Mouse (Mus musculus) liver, adult 2 months (tissue): ENCODE measurements around the gene Klhl29. TPM values are rescaled to one million over a fixed set of nuclear protein-coding genes. Genes with fewer than 3 reads are reported as not detected.

ENCODE experiments used
- DNase-seq: peaks from one replicate; pipeline ENCODE4 v3.0.0-alpha.2; 2011; ENCODE audit warnings: low read depth, low spot score; ENCODE audit errors: extremely low read depth
- H3K27ac ChIP-seq: fragments of 200-500 bp; replicated peaks from 2 replicates; pipeline ENCODE4 v1.5.1; 2012; ENCODE audit warnings: low read depth, mild to moderate bottlenecking, control low read depth, inconsistent platforms, low read length; ENCODE audit not compliant: insufficient read depth
- H3K27me3 ChIP-seq: fragments of 200-500 bp; 2 replicates; pipeline ENCODE4 v1.6.1; 2012; ENCODE audit warnings: mild to moderate bottlenecking, moderate library complexity, low read length, inconsistent platforms; ENCODE audit not compliant: control insufficient read depth, insufficient read depth
- H3K36me3 ChIP-seq: fragments of 200-500 bp; 2 replicates; pipeline ENCODE4 v1.6.1; 2012; ENCODE audit warnings: low read length, inconsistent platforms; ENCODE audit not compliant: control insufficient read depth, insufficient read depth
- H3K4me1 ChIP-seq: fragments of 200-500 bp; 2 replicates; pipeline ENCODE4 v1.6.1; 2011; ENCODE audit warnings: low read length; ENCODE audit not compliant: control insufficient read depth, insufficient read depth
- H3K4me3 ChIP-seq: fragments of 200-500 bp; 2 replicates; pipeline ENCODE4 v1.5.1; 2011; ENCODE audit warnings: low read depth, mild to moderate bottlenecking, control low read depth, low read length, moderate library complexity; ENCODE audit not compliant: insufficient read depth
- H3K79me2 ChIP-seq: fragments of 200-500 bp; 2 replicates; pipeline ENCODE4 v1.6.1; 2012; ENCODE audit warnings: inconsistent platforms, mild to moderate bottlenecking, low read length, moderate library complexity; ENCODE audit not compliant: control insufficient read depth, insufficient read depth
- H3K9ac ChIP-seq: fragments of 200-500 bp; 2 replicates; pipeline ENCODE4 v1.6.1; 2012; ENCODE audit warnings: low read depth, mild to moderate bottlenecking, control low read depth, inconsistent platforms, low read length
- CTCF ChIP-seq: fragments of 200-500 bp; IDR thresholded peaks from 2 replicates; pipeline ENCODE4 v1.5.1; 2011; ENCODE audit warnings: low read depth, low read length, control low read depth
- POLR2A ChIP-seq: fragments of 200-500 bp; IDR thresholded peaks from 2 replicates; pipeline ENCODE4 v1.6.1; 2011; ENCODE audit warnings: low read length, control low read depth; ENCODE audit not compliant: insufficient read depth; ENCODE audit errors: extremely low read depth
- WGBS: fragments of 180-500 bp; shearing (Covaris S2); methylation state at CpG from one replicate; pipeline ENCODE4 v1.1.7; 2018; 5-methylcytosine and 5-hydroxymethylcytosine counted together
- polyA plus RNA-seq: library from polyadenylated mRNA; depleted of rRNA; stranded (reverse); fragments of >200 nt; gene quantifications from 2 replicates; pipeline ENCODE4 v1.2.3, GENCODE M21; 2012
- total RNA-seq: library from RNA; depleted of rRNA; stranded (reverse); fragments of >200 nt; gene quantifications from 2 replicates; pipeline ENCODE4 v1.2.3, GENCODE M21; 2014

Klhl29 gene
- total and polyA plus RNA-seq, 2 experiments: under 0.01 to 0.10 TPM

GRCm38 (mm10) chr12:5186645-5187044 lies 188.8 kb downstream of the Klhl29 start:
- DNase-seq: no peak
- Histone ChIP-seq H3K79me2 (no peaks in the 10 kb centered on the region), H3K36me3 (no peaks in the 10 kb centered on the region), H3K4me1 (no peaks in the 10 kb centered on the region), H3K27ac (no peak overlapping the region), H3K9ac (no peak overlapping the region), H3K27me3 (no peaks in the 10 kb centered on the region), H3K4me3 (no peak overlapping the region)
- 94% methylated on average over 1 of the region's 1 CpGs for WGBS
- TF ChIP-seq POLR2A: no peak

GRCm38 (mm10) chr12:5185603-5186002 lies 189.9 kb downstream of the Klhl29 start:
- 90% methylated on average over 6 of the region's 6 CpGs for WGBS
- no peaks in the 10 kb centered on the region for H3K79me2 ChIP-seq

GRCm38 (mm10) chr12:5182586-5182985 lies 192.9 kb downstream of the Klhl29 start:
- no peak for DNase-seq
- H3K36me3 ChIP-seq: no peaks in the 10 kb centered on the region
- WGBS: 86% methylated on average over 4 of the region's 4 CpGs
- H3K79me2 ChIP-seq: no peaks in the 10 kb centered on the region
- H3K4me1 ChIP-seq: no peaks in the 10 kb centered on the region
- H3K27me3 ChIP-seq: no peaks in the 10 kb centered on the region
- H3K27ac ChIP-seq: no peak overlapping the region
- H3K4me3 ChIP-seq: no peak overlapping the region
- H3K9ac ChIP-seq: no peak overlapping the region
- TF ChIP-seq CTCF (no peak), POLR2A (no peak)

More at GRCm38 (mm10) chr12:5185603-5186002, 189.9 kb downstream of the Klhl29 start:
- no peak overlapping the region for H3K27ac ChIP-seq
- H3K27me3 ChIP-seq: no peaks in the 10 kb centered on the region
- DNase-seq: no peak
- H3K4me1 ChIP-seq: no peaks in the 10 kb centered on the region
- TF ChIP-seq CTCF (no peak), POLR2A (no peak)
- H3K36me3 ChIP-seq: no peaks in the 10 kb centered on the region
- H3K9ac ChIP-seq: no peak overlapping the region
- H3K4me3 ChIP-seq: no peak overlapping the region

GRCm38 (mm10) chr12:5182165-5182564 lies 193.3 kb downstream of the Klhl29 start:
- H3K9ac ChIP-seq: no peak overlapping the region
- TF ChIP-seq POLR2A: no peak
- TF ChIP-seq CTCF: no peak
- no peak overlapping the region for H3K27ac ChIP-seq
- no peak for DNase-seq
- no peak overlapping the region for H3K4me3 ChIP-seq
- H3K36me3 ChIP-seq: no peaks in the 10 kb centered on the region
- no peaks in the 10 kb centered on the region for H3K79me2 ChIP-seq
- H3K4me1 ChIP-seq: no peaks in the 10 kb centered on the region
- WGBS: 76% methylated on average over 4 of the region's 4 CpGs
- no peaks in the 10 kb centered on the region for H3K27me3 ChIP-seq

GRCm38 (mm10) chr12:5176716-5177341 lies 198.7 kb downstream of the Klhl29 start:
- 76% methylated on average over 5 of the region's 5 CpGs for WGBS
- no peak overlapping the region for H3K4me3 ChIP-seq
- TF ChIP-seq POLR2A (no peak), CTCF (no peak)

GRCm38 (mm10) chr12:5166141-5166540 lies 209.3 kb downstream of the Klhl29 start:
- DNase-seq: no peak
- H3K27me3 ChIP-seq: no peaks in the 10 kb centered on the region
- TF ChIP-seq CTCF (peak; percentile 65), POLR2A (no peak)
- no peaks in the 10 kb centered on the region for H3K36me3 ChIP-seq
- WGBS: 60% methylated on average over 6 of the region's 6 CpGs
- no peaks in the 10 kb centered on the region for H3K4me1 ChIP-seq
- no peak overlapping the region for H3K4me3 ChIP-seq
- H3K27ac ChIP-seq: no peak overlapping the region
- no peaks in the 10 kb centered on the region for H3K79me2 ChIP-seq
- H3K9ac ChIP-seq: no peak overlapping the region

More at GRCm38 (mm10) chr12:5176716-5177341, 198.7 kb downstream of the Klhl29 start:
- no peak for DNase-seq
- Histone ChIP-seq H3K36me3 (no peaks in the 10 kb centered on the region), H3K79me2 (no peaks in the 10 kb centered on the region), H3K9ac (no peak overlapping the region), H3K4me1 (no peaks in the 10 kb centered on the region), H3K27me3 (no peaks in the 10 kb centered on the region), H3K27ac (no peak overlapping the region)
